Mouse (Mus musculus) ES-E14 (cell line): ENCODE results near the gene Lsm2. TPM values are rescaled to one million over a fixed set of nuclear protein-coding genes. Genes with fewer than 3 reads are reported as not detected.

ENCODE experiments used
- DNase-seq: peaks from one replicate; pipeline ENCODE4 v3.0.0-alpha.2; 2013; ENCODE audit warnings: low read depth, low spot score
- H3K27ac ChIP-seq: 2 replicates; pipeline ENCODE4 v1.5.1; 2012; ENCODE audit warnings: low read depth, mild to moderate bottlenecking, low read length, moderate library complexity, mixed read lengths; ENCODE audit not compliant: poor library complexity, insufficient read depth, severe bottlenecking
- H3K36me3 ChIP-seq: 2 replicates; pipeline ENCODE4 v1.6.1; 2012; ENCODE audit warnings: mild to moderate bottlenecking, low read length, moderate library complexity, mixed read lengths; ENCODE audit not compliant: control insufficient read depth, poor library complexity, insufficient read depth, severe bottlenecking
- H3K4me1 ChIP-seq, 2 experiments: fragments of 150-350 bp in 1 of 2; sonication (generic) in 1 of 2; 2 replicates each; pipeline ENCODE4 v1.6.1; 2012; ENCODE audit warnings: low read length in 2 of 2, mild to moderate bottlenecking in 1 of 2, mixed read lengths in 1 of 2; ENCODE audit not compliant: control insufficient read depth in 2 of 2, insufficient read depth in 2 of 2, poor library complexity in 1 of 2
- H3K4me3 ChIP-seq, 2 experiments: fragments of 150-350 bp in 1 of 2; sonication (generic) in 1 of 2; 2 replicates each; pipeline ENCODE4 v1.5.1; 2012; ENCODE audit warnings: low read length in 2 of 2, low read depth in 1 of 2, mild to moderate bottlenecking in 1 of 2, mixed read lengths in 1 of 2; ENCODE audit not compliant: insufficient read depth in 1 of 2, poor library complexity in 1 of 2, severe bottlenecking in 1 of 2
- H3K9ac ChIP-seq: 2 replicates; pipeline ENCODE4 v1.6.1; 2012; ENCODE audit warnings: low read depth, mild to moderate bottlenecking, low read length, mixed read lengths; ENCODE audit not compliant: poor library complexity, insufficient read depth, severe bottlenecking
- H3K9me3 ChIP-seq: fragments of 150-350 bp; sonication (generic); 2 replicates; pipeline ENCODE4 v1.6.1; 2012; ENCODE audit warnings: low read depth, mild to moderate bottlenecking, low read length; ENCODE audit not compliant: control insufficient read depth, insufficient read depth
- CHD2 ChIP-seq: IDR thresholded peaks from 2 replicates; pipeline ENCODE4 v1.6.1; 2014; ENCODE audit warnings: mild to moderate bottlenecking, low read depth, low read length, inconsistent platforms
- HCFC1 ChIP-seq: IDR thresholded peaks from 2 replicates; pipeline ENCODE4 v1.6.1; 2012; ENCODE audit warnings: low read length, inconsistent platforms, borderline replicate concordance; ENCODE audit not compliant: insufficient read depth
- MAFK ChIP-seq: IDR thresholded peaks from 2 replicates; pipeline ENCODE4 v1.6.1; 2014; ENCODE audit warnings: mild to moderate bottlenecking, low read depth, low read length, inconsistent platforms; ENCODE audit not compliant: insufficient read depth
- ZC3H11A ChIP-seq: IDR thresholded peaks from 2 replicates; pipeline ENCODE4 v1.6.1; 2012; ENCODE audit warnings: low read depth, mild to moderate bottlenecking, inconsistent platforms, low read length, borderline replicate concordance
- ZNF384 ChIP-seq: IDR thresholded peaks from 2 replicates; pipeline ENCODE4 v1.6.1; 2012; ENCODE audit warnings: low read depth, low read length, inconsistent platforms
- in situ Hi-C, 2 experiments: fragments of 600-800 bp; cut with MboI; formaldehyde crosslinking; loops; one replicate each; pipeline ENCODE4 v1.15.1; 2025; ENCODE audit warnings: low sequenced_read_pairs in 2 of 2, inconsistent platforms in 1 of 2; ENCODE audit not compliant: unreplicated experiment in 2 of 2
- total RNA-seq: library from RNA; depleted of rRNA; stranded (reverse); fragments of 300-350 nt; gene quantifications from 2 replicates; pipeline ENCODE4 v1.2.3, GENCODE M21; 2012; rRNA removed

Gene Lsm2
- total RNA-seq, result 52.1 and 64.4 TPM in 2 replicates

- in situ Hi-C loops, result no loop called here
- peak; percentile 80 for DNase-seq
- peak within 1 kb of the TSS; percentile 86 to 88 for H3K4me3 ChIP-seq
- peak within 1 kb of the TSS; percentile 92 for H3K27ac ChIP-seq
- TF ChIP-seq MAFK (no peak), HCFC1 (peak; percentile 75)
- peaks cover 18% of the 10 kb centered on the region for H3K36me3 ChIP-seq
- peaks cover 0 to 6% of the 10 kb centered on the region in 2 experiments; a peak in 1 of 4 replicates for H3K4me1 ChIP-seq
- H3K9ac ChIP-seq, result peak within 1 kb of the TSS; percentile 95
- H3K9me3 ChIP-seq, result no peaks in the 10 kb centered on the region
These were observed at the start of gene Lsm2 for GRCm38 (mm10) chr17:34981690-34982180. TSS of gene Lsm2 (plus strand) at chr17:34981862.

GRCm38 (mm10) chr17:34932287-34932686, 49.4 kb upstream of the Lsm2 start:
- no peak overlapping the region for H3K27ac ChIP-seq
- in situ Hi-C loops, result no loop called here
- TF ChIP-seq ZC3H11A (no peak), MAFK (no peak), CHD2 (no peak), ZNF384 (no peak), HCFC1 (no peak)
- H3K4me1 ChIP-seq, result peaks cover 0 to 22% of the 10 kb centered on the region in 2 experiments; a peak in 2 of 4 replicates
- no peaks in the 10 kb centered on the region for H3K9me3 ChIP-seq
- peaks cover 14% of the 10 kb centered on the region; the same call in 1 of the 2 replicates for H3K36me3 ChIP-seq
- no peak overlapping the region for H3K9ac ChIP-seq
- no peak for DNase-seq
- H3K4me3 ChIP-seq, result no peak overlapping the region

- peak overlapping the region; percentile 1 to 20; a peak in 1 of 4 replicates for H3K4me3 ChIP-seq
- in situ Hi-C loops, result no loop called here
- no peaks in the 10 kb centered on the region for H3K9me3 ChIP-seq
- peak overlapping the region; percentile 2; the same call in 1 of the 2 replicates for H3K9ac ChIP-seq
- TF ChIP-seq HCFC1 (no peak), ZC3H11A (no peak), CHD2 (no peak), MAFK (no peak), ZNF384 (no peak)
- peaks cover 0 to 12% of the 10 kb centered on the region in 2 experiments; a peak in 2 of 4 replicates for H3K4me1 ChIP-seq
- H3K27ac ChIP-seq, result no peak overlapping the region
- DNase-seq, result no peak
- H3K36me3 ChIP-seq, result peaks cover 14% of the 10 kb centered on the region; the same call in 1 of the 2 replicates
These were observed 47.6 kb upstream of the Lsm2 start for GRCm38 (mm10) chr17:34934031-34934430.

GRCm38 (mm10) chr17:34934830-34935229, 46.8 kb upstream of the Lsm2 start:
- no peak for TF ChIP-seq ZNF384
- Histone ChIP-seq H3K27ac (no peak overlapping the region), H3K4me1 (peaks cover 0 to 12% of the 10 kb centered on the region in 2 experiments; a peak in 2 of 4 replicates), H3K36me3 (peaks cover 14% of the 10 kb centered on the region; the same call in 1 of the 2 replicates), H3K9me3 (no peaks in the 10 kb centered on the region), H3K9ac (peak overlapping the region; percentile 4; the same call in 1 of the 2 replicates), H3K4me3 (no peak overlapping the region)
- no peak for DNase-seq
- in situ Hi-C loops, result no loop called here

- Histone ChIP-seq H3K4me1 (peaks cover 0 to 10% of the 10 kb centered on the region in 2 experiments; a peak in 2 of 4 replicates), H3K36me3 (peaks cover 12% of the 10 kb centered on the region; the same call in 1 of the 2 replicates), H3K9ac (no peak overlapping the region), H3K27ac (no peak overlapping the region), H3K9me3 (no peaks in the 10 kb centered on the region), H3K4me3 (no peak overlapping the region)
- no peak for TF ChIP-seq CHD2
- no peak for TF ChIP-seq HCFC1
- in situ Hi-C loops, result no loop called here
- DNase-seq, result no peak
These were observed 43.6 kb upstream of the Lsm2 start for GRCm38 (mm10) chr17:34937960-34938505.
